Mouse (Mus musculus) R1 (cell line): ENCODE measurements around the gene Fam241a.

Source experiments
- DNase-seq: peaks from one replicate; pipeline ENCODE4 v3.0.0-alpha.2; 2018; ENCODE audit warnings: low read depth, low spot score

The Fam241a gene

DNA sequence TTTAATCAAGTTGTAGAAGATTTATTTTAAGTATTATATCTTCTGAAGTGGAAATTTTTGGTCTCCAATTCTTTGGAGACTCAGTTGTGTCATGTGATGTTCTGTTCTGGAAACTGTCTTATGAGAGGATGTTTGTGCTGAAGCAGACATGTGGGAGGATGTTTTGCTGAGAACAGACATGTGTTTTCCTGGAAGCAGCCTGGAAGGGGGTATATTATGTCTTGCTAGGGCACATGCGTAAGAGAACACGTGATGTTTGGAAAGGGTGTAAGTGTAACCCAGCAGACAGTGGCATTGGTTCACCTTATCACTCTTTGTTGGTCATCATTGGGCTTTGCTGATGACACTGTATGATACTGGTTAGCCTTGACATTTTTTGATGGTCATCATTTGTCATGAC is 20.6 kb downstream of the Fam241a start:
- no peak for DNase-seq

DNA sequence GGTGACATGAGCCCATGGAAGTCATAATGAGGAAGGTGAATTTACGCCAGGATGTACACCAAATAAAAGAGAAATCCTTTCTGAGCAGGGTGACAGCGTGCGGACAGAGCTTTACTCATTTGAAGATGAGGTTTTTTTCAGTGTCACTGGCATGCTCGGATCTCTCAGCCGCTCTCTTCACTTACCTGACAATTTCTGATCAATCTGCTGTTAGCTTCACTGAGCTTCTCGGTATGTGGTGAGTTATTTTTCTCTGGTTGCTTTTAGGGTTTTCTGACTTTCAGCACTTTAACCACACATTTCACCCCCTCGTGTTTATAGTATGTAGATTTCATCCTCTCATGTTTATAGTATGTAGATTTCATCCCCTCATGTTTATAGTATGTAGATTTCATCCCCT is 21.1 kb downstream of the Fam241a start:
- DNase-seq: no peak

GRCm38 (mm10) chr3:127874254-127874883 is 21.8 kb downstream of the Fam241a start:
- DNase-seq: no peak

GRCm38 (mm10) chr3:127871575-127871974 is 24.5 kb downstream of the Fam241a start:
- DNase-seq: no peak

DNA sequence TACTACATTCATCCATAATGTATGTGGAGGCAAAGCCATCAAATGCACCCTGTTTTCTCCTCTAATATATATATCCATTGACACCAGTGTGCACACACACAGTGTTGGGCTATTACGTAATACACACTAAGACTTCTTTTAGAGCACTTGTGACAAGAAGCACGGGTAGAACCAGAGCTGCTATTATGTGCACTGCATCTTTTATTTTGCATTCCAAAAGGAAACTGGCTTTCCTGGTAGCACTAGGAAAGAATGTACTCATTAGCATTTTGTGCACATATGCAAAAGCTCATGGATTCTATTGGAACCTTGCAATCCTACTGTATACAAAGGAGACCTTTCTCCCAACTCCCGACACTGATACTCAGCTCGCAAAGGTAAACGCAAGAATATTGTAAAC is 27.2 kb downstream of the Fam241a start:
- peak; percentile 12 for DNase-seq

- DNase-seq: no peak
Measured at GRCm38 (mm10) chr3:127868046-127868758, 27.9 kb downstream of the Fam241a start.

- no peak for DNase-seq
Measured at GRCm38 (mm10) chr3:127864242-127864641, 31.9 kb downstream of the Fam241a start.

GRCm38 (mm10) chr3:127863571-127863970 is 32.6 kb downstream of the Fam241a start:
- no peak for DNase-seq

GRCm38 (mm10) chr3:127862479-127862878 is 33.6 kb downstream of the Fam241a start:
- no peak for DNase-seq

- DNase-seq: no peak
Measured at GRCm38 (mm10) chr3:127861340-127861739, 34.8 kb downstream of the Fam241a start.

DNA sequence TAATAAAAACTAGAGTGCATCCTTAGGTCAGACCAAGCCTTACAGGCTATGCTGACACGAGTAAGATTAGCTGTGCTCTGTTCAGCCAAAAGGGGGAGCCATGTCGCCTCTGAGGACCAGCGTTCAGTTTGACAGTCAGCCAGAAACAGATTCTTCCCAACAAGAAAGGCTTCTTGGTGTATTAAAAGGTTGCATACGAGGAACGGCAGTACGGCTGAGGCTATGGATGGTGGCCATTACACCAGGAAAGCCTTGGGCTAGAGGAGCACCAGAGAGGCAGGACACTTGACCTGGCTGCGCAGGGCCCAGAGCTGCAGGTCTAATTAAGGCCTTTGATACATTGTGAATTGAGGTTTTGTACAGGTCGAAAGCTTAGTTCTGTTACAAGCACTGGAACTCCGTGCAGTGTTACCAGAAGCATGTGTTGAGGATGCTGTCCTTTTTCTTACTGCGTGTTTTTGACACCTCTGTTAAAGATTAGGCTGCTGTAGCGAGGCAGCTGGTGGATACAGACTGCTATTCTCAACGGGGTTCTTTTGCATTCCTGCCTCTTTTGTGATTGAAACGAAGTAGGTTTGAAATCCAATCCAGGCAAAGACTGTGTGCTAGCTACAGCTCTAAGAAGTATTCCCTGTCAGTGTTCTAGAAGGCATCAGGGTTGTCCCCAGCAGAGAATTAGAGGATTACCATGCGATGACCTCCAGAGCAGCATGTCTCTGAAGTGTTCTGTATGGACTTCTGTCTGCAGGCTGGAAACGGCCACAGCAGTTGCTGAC is 42.5 kb downstream of the Fam241a start:
- DNase-seq: peak; percentile 64

DNA sequence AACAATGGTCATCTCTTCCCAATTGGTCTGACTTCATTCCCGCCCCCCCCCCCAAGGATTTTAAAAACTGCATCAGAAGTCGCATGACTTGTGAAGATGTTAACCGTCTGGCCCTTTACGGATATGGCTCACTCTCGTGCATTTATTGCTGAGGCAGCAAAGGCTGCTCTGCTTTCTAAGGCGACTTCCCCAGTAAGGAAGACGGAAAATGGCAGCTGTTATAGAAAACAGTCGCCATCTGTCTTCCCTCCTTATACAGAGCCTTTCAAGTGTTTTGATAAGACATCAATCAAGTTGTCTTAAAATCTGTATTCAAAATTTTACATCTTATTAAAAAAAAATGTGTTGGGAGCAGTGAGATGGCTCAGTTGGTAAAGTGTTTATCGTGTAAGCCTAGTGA is 43.4 kb downstream of the Fam241a start:
- no peak for DNase-seq

GRCm38 (mm10) chr3:127850776-127851646 is 45.1 kb downstream of the Fam241a start:
- DNase-seq: no peak

DNA sequence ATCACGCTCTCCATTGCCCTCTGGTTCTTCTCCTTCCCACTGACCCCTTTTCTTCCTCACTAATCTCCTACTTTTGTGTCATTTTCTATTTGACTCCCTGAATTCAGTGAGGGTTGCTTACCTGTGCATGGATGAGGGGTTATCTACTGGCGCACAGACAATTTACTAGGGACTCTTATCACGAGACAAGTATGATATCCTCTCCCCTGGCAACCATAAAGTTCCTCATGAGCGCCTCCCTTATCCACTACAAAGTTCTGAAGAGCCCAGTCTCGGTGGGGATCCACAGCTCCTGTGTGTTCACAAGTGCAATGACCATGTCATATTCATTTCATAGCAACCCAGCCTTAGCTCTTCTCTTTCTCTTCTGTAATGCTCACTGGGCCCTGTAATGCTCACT is 46.2 kb downstream of the Fam241a start:
- no peak for DNase-seq

DNA sequence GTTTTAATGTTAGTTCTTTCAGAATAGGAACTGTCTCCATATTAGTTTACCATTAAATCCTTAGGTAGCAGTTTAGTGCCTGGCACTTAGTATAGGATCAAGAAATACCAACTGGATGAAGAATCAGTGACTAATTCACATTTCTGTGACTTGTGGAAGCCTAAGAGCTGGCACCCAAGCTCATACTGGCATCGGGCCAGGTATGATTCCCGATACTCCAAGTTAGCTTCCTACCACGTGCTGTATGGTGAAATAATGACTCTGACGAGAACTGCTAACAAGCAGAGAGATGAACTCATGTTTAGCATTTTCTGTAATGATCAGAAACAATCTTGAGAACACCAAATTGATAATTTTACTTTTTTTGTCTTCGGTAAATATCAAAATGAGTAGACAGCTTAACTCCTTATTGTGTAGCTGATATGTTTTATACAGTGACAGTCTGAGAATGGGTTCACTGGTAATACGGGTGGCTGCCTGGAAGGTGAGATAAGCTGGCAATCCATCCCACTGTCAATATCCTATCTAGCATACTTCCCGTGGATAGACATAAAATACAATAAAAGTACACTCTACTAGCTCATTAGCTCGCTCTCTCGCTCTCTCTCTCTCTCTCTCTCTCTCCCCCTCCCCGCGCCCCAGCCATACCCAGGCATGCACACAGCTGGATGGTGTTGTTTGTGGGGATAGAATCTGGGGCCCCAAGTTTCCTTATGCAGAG is 47.9 kb downstream of the Fam241a start:
- no peak for DNase-seq

- no peak for DNase-seq
Measured at GRCm38 (mm10) chr3:127843941-127844327, 52.2 kb downstream of the Fam241a start.

DNA sequence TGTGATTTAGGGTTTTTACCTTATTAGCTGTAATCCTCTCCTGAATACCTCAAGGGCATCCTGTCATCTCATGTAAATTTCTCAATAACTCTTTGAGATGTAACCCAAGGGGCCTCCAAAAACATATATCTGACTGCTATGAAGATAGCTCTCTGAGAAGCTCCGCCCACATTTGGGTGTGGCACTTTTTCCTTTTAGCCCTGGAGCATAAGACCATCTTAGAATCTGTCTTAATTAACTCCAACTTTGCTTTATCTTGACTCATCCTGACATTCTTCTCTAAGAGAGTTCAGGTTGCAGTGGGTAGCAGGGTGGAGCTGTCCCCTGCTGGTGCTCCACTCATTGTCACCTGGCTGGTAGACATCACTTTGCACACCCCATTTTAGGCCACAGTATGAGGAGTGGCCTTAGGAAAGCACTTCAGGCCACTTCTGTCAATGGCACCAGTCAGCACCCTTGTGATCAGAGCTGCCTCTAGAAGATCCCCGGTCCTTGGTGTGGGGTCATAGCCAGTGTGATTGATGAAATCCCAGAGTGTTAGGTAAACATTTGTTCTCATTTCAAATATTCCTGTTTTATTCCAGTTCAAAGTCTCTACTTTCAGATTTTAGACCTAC is 52.7 kb downstream of the Fam241a start:
- DNase-seq: no peak

DNA sequence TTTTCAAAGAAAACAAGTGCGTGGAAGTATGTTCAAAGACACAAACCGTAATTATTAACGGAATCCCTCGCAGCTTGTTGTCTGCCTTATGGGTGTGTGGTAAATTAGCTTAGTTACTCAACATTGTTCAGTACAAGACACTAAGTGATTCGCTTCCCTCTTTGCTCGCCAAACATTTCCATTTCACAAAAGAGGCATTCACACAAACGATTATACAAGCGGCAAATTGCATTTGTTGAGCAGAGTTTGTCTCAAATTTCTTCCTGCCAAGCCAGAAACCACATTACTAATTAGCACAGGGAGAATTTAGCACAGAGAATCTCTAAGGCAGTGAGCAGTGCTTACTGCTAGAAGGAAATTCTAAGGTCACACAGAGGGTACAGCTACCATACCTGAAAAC is 54.2 kb downstream of the Fam241a start:
- no peak for DNase-seq

DNA sequence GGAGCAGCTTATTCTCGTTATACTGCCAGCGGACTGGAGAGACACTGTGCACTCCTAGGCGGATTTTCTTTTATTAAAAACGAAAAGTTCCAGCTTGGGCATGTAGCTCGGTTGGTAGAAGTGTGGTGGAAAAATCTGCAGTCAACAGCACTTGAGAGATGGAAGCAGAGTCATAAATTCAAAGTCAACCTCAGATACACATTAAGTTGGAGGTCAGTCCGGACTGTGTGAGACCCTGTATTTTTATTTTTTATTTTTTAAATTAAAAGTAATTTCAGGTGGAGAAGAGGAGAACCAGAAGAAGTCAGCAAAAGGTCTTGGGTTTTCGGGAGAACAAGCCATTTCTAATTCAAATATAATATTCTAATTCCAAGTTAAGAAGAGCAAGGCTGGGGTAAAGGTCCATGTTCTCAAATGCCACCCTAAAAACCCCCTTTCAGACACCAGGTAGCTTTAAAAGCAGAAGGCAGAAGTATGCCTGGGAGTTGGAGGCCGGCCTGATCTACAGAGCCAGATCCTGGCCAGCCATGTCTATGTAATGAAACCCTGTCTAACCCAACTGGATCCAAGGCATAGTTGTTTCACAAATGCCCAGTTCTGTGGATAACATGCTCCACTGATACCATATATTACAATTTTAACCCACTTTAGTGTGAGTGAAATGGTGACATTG is 58.0 kb downstream of the Fam241a start:
- no peak for DNase-seq
